Mouse (Mus musculus): Measurements from ENCODE around the gene Sult2a2.
"Not testable (repeated sequence)": the region's sequence is repeated elsewhere in the genome, so short reads cannot be mapped to it uniquely, and the experiment has no call there.

The Sult2a2 gene

GRCm38 (mm10) chr7:13733205-13733604 is at the start of gene Sult2a2:
Gene Sult2a2 (plus strand): TSS chr7:13733505.
- DNase-seq (ENCODE audit: extremely low spot score): not testable (repeated sequence)

GRCm38 (mm10) chr7:13813913-13814312 is 80.6 kb downstream of the Sult2a2 start:
- DNase-seq (ENCODE audit: extremely low spot score): no peak
